In the genomic region with DNA sequence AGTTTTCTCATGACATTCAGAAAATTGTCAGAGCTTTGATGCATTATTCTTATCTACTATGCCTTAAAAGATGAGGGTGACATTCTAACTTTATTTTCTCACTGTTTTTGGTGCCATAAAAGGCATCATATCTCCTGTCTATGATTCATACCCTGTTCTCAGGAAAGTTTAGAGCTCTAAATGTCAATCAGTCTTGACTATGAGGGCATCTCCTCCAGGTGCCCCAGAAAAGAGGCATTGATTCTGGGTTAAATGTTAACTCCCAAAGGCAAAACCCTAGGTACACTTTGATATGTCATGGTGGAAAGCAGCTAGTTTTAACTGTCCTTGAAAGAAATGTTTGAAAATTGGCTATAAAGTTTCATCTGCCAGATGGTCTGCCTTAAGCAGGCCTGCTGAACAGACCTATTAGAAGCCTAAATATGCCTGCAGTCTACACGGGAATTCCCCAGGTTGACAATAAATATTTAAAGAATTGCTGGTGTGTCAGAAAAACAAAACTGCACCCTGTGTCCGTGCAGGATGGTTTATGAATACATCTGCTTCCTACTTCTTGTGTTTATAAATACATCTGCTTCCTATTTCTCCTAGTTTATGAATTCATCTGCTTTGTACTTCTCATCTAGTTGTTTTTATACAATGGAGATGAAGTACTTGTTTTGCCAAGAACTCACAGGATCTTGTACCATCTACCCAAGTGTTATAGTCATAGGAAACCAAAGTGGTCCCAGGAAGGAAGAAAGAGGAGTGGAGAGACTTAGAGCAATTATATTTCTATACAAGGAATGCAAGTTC, we compare ENCODE assay signal across 18 mouse cellular contexts.
DNase-seq lines count a peak whose midpoint lies in the region; ATAC-seq and TF ChIP-seq lines count a peak whose summit lies in the region.
"Had no signal": no experiment of that assay in that cellular context is flagged by ENCODE, and none has a peak within 500 bp of the region (broad histone marks: within the 10 kb centered on the region; RNA-seq: fewer than 3 reads in every experiment).

No protein-coding gene starts in this region.

- H3K27ac ChIP-seq in lung, embryonic 14.5 days (ENCODE audit: low read depth) = no peak overlapping the region
- no peak overlapping the region for H3K27ac ChIP-seq in intestine, embryonic 15.5 days
- no peak overlapping the region for H3K27ac ChIP-seq in lung, postnatal 0 days (ENCODE audit: low read length)
- H3K27ac ChIP-seq: embryonic facial prominence, embryonic 13.5 days; forebrain, embryonic 13.5 days; heart, embryonic 13.5 days; hindbrain, embryonic 15.5 days had no signal

- H3K9me3 ChIP-seq in lung, embryonic 14.5 days (ENCODE audit: low read depth, low read length) = no peaks in the 10 kb centered on the region
- H3K9me3 ChIP-seq in intestine, embryonic 15.5 days = no peaks in the 10 kb centered on the region
- no peaks in the 10 kb centered on the region for H3K9me3 ChIP-seq in lung, postnatal 0 days (ENCODE audit: low read length)
- H3K9me3 ChIP-seq: embryonic facial prominence, embryonic 13.5 days; forebrain, embryonic 13.5 days; heart, embryonic 13.5 days; hindbrain, embryonic 15.5 days had no signal

- TF ChIP-seq CTCF in lung, embryonic 14.5 days (IDR thresholded peaks at IDR 0.05; ENCODE audit: low read depth) = no peak
- no peak for TF ChIP-seq CTCF in lung, postnatal 0 days (IDR thresholded peaks at IDR 0.05)

- no peak overlapping the region for H3K9ac ChIP-seq in lung, embryonic 14.5 days
- no peak overlapping the region for H3K9ac ChIP-seq in intestine, embryonic 15.5 days
- H3K9ac ChIP-seq in lung, postnatal 0 days (replicated peaks; ENCODE audit: low read depth) = no peak overlapping the region
- H3K9ac ChIP-seq: embryonic facial prominence, embryonic 13.5 days; forebrain, embryonic 13.5 days; heart, embryonic 13.5 days; hindbrain, embryonic 15.5 days had no signal

- H3K4me3 ChIP-seq in lung, embryonic 14.5 days (ENCODE audit: low read depth, low read length) = no peak overlapping the region
- no peak overlapping the region for H3K4me3 ChIP-seq in intestine, embryonic 15.5 days (replicated peaks)
- no peak overlapping the region for H3K4me3 ChIP-seq in lung, postnatal 0 days (ENCODE audit: low read depth, low read length)
- H3K4me3 ChIP-seq: embryonic facial prominence, embryonic 13.5 days; forebrain, embryonic 13.5 days; heart, embryonic 13.5 days; hindbrain, embryonic 15.5 days had no signal

- no peaks in the 10 kb centered on the region for H3K4me1 ChIP-seq in lung, embryonic 14.5 days (ENCODE audit: insufficient read depth)
- no peaks in the 10 kb centered on the region for H3K4me1 ChIP-seq in intestine, embryonic 15.5 days (replicated peaks)
- no peaks in the 10 kb centered on the region for H3K4me1 ChIP-seq in lung, postnatal 0 days (ENCODE audit: insufficient read depth, low read depth, low read length)
- H3K4me1 ChIP-seq: embryonic facial prominence, embryonic 13.5 days; forebrain, embryonic 13.5 days; heart, embryonic 13.5 days; hindbrain, embryonic 15.5 days had no signal

- DNase-seq in lung, embryonic 14.5 days = peak; percentile 42
- no peak for DNase-seq in lung, postnatal 14 days
- DNase-seq in lung, postnatal 0 days (ENCODE audit: low spot score) = peak; percentile 58
- no peak for DNase-seq in ovary, postnatal 14 days (ENCODE audit: low spot score)
- DNase-seq: adrenal gland, adult 2 months; adrenal gland, postnatal 25 days; cerebellum, adult 11 months; cerebellum, adult 8-10 months; cerebellum, postnatal 14 days; gastrocnemius, postnatal 36 days; heart, adult 11 months; heart, postnatal 36 days had no signal

- peak; percentile 93 for TF ChIP-seq EP300 in lung, postnatal 0 days (IDR thresholded peaks at IDR 0.05)

- no peaks in the 10 kb centered on the region for H3K27me3 ChIP-seq in lung, embryonic 14.5 days (ENCODE audit: insufficient read depth, low read length)
- H3K27me3 ChIP-seq in intestine, embryonic 15.5 days (replicated peaks) = no peaks in the 10 kb centered on the region
- H3K27me3 ChIP-seq in lung, postnatal 0 days (replicated peaks; ENCODE audit: insufficient read depth, low read length) = no peaks in the 10 kb centered on the region
- H3K27me3 ChIP-seq: embryonic facial prominence, embryonic 13.5 days; forebrain, embryonic 13.5 days; heart, embryonic 13.5 days; hindbrain, embryonic 15.5 days had no signal

- 34% methylated on average over 2 of the region's 2 CpGs for WGBS in lung, embryonic 14.5 days
- WGBS in intestine, embryonic 15.5 days = 14% methylated on average over 2 of the region's 2 CpGs
- 17% methylated on average over 2 of the region's 2 CpGs for WGBS in lung, postnatal 0 days

- H3K36me3 ChIP-seq in lung, embryonic 14.5 days (ENCODE audit: insufficient read depth) = no peaks in the 10 kb centered on the region
- no peaks in the 10 kb centered on the region for H3K36me3 ChIP-seq in intestine, embryonic 15.5 days
- no peaks in the 10 kb centered on the region for H3K36me3 ChIP-seq in lung, postnatal 0 days (ENCODE audit: insufficient read depth, low read length)
- H3K36me3 ChIP-seq: embryonic facial prominence, embryonic 13.5 days; heart, embryonic 13.5 days; hindbrain, embryonic 15.5 days had no signal

- H3K4me2 ChIP-seq in lung, embryonic 14.5 days = no peak overlapping the region
- H3K4me2 ChIP-seq in intestine, embryonic 15.5 days (replicated peaks) = no peak overlapping the region
- H3K4me2 ChIP-seq in lung, postnatal 0 days (replicated peaks; ENCODE audit: low read depth, low read length) = no peak overlapping the region
- H3K4me2 ChIP-seq: embryonic facial prominence, embryonic 13.5 days; forebrain, embryonic 13.5 days; heart, embryonic 13.5 days; hindbrain, embryonic 15.5 days had no signal

- ATAC-seq in lung, embryonic 14.5 days (ENCODE audit: insufficient read depth) = peak; percentile 41; the same call in 1 of the 2 replicates
- ATAC-seq in intestine, embryonic 15.5 days = peak; percentile 51
- ATAC-seq in lung, postnatal 0 days = peak; percentile 69
- ATAC-seq in frontal cortex, adult (ENCODE audit: low TSS enrichment) = no peak
- ATAC-seq: forebrain, embryonic 13.5 days had no signal

Comparison
In these comparisons a context has a peak if more than half of its experiments do, and no peak if none do; other contexts are left out.
1. DNase-seq: peak in lung, embryonic 14.5 days (single experiment) and lung, postnatal 0 days (single experiment); none in lung, postnatal 14 days (single experiment) and ovary, postnatal 14 days (single experiment).